Mouse (Mus musculus): ENCODE data around the gene Nrsn2. TPM values are rescaled to one million over a fixed set of nuclear protein-coding genes. Genes with fewer than 3 reads are reported as not detected.

Nrsn2 gene
- polyA plus RNA-seq, 1 experiment = not detected

GRCm38 (mm10) chr2:152339631-152340179, 36.7 kb downstream of the Nrsn2 start:
- TF ChIP-seq POLR2A (IDR thresholded peaks at IDR 0.05; ENCODE audit: insufficient read depth, low read depth, low read length) (no peak), CTCF (IDR thresholded peaks at IDR 0.05; ENCODE audit: insufficient read depth, low read depth, low read length) (no peak)
- 91% methylated on average over 22 of the region's 22 CpGs for WGBS

GRCm38 (mm10) chr2:152338319-152338718, 38.1 kb downstream of the Nrsn2 start:
- 89% methylated on average over 13 of the region's 13 CpGs for WGBS
- Histone ChIP-seq H3K27ac (ENCODE audit: insufficient read depth, low read depth, low read length) (no peak overlapping the region), H3K4me3 (ENCODE audit: insufficient read depth, low read depth, low read length) (no peak overlapping the region), H3K4me1 (ENCODE audit: control insufficient read depth, insufficient read depth, low read length) (peaks cover 9% of the 10 kb centered on the region; the same call in 1 of the 2 replicates)
- TF ChIP-seq CTCF (IDR thresholded peaks at IDR 0.05; ENCODE audit: insufficient read depth, low read depth, low read length) (no peak), POLR2A (IDR thresholded peaks at IDR 0.05; ENCODE audit: insufficient read depth, low read depth, low read length) (no peak)

More at GRCm38 (mm10) chr2:152339631-152340179, 36.7 kb downstream of the Nrsn2 start:
- Histone ChIP-seq H3K27ac (ENCODE audit: insufficient read depth, low read depth, low read length) (no peak overlapping the region), H3K4me3 (ENCODE audit: insufficient read depth, low read depth, low read length) (no peak overlapping the region), H3K4me1 (ENCODE audit: control insufficient read depth, insufficient read depth, low read length) (peaks cover 20% of the 10 kb centered on the region)

- TF ChIP-seq CTCF (IDR thresholded peaks at IDR 0.05; ENCODE audit: insufficient read depth, low read depth, low read length) (no peak), POLR2A (IDR thresholded peaks at IDR 0.05; ENCODE audit: insufficient read depth, low read depth, low read length) (no peak)
- 90% methylated on average over 11 of the region's 11 CpGs for WGBS
- no peak overlapping the region for H3K27ac ChIP-seq (ENCODE audit: insufficient read depth, low read depth, low read length)
- no peak overlapping the region for H3K4me3 ChIP-seq (ENCODE audit: insufficient read depth, low read depth, low read length)
- peaks cover 8% of the 10 kb centered on the region; the same call in 1 of the 2 replicates for H3K4me1 ChIP-seq (ENCODE audit: control insufficient read depth, insufficient read depth, low read length)
Observed at GRCm38 (mm10) chr2:152337591-152338212, 38.7 kb downstream of the Nrsn2 start.

GRCm38 (mm10) chr2:152336856-152337255, 39.6 kb downstream of the Nrsn2 start:
- Histone ChIP-seq H3K4me1 (ENCODE audit: control insufficient read depth, insufficient read depth, low read length) (peaks cover 8% of the 10 kb centered on the region; the same call in 1 of the 2 replicates), H3K27ac (ENCODE audit: insufficient read depth, low read depth, low read length) (no peak overlapping the region), H3K4me3 (ENCODE audit: insufficient read depth, low read depth, low read length) (no peak overlapping the region)
- TF ChIP-seq POLR2A (IDR thresholded peaks at IDR 0.05; ENCODE audit: insufficient read depth, low read depth, low read length) (no peak), CTCF (IDR thresholded peaks at IDR 0.05; ENCODE audit: insufficient read depth, low read depth, low read length) (no peak)
- WGBS = 84% methylated on average over 1 of the region's 1 CpGs

- Histone ChIP-seq H3K4me1 (ENCODE audit: control insufficient read depth, insufficient read depth, low read length) (peaks cover 17% of the 10 kb centered on the region), H3K27ac (ENCODE audit: insufficient read depth, low read depth, low read length) (no peak overlapping the region), H3K4me3 (ENCODE audit: insufficient read depth, low read depth, low read length) (no peak overlapping the region)
- WGBS = 44% methylated on average over 11 of the region's 11 CpGs
- TF ChIP-seq CTCF (IDR thresholded peaks at IDR 0.05; ENCODE audit: insufficient read depth, low read depth, low read length) (no peak), POLR2A (IDR thresholded peaks at IDR 0.05; ENCODE audit: insufficient read depth, low read depth, low read length) (no peak)
Observed at GRCm38 (mm10) chr2:152335289-152335820, 41.1 kb downstream of the Nrsn2 start.

- WGBS = 69% methylated on average over 4 of the region's 4 CpGs
- no peak overlapping the region for H3K4me3 ChIP-seq (ENCODE audit: insufficient read depth, low read depth, low read length)
- H3K27ac ChIP-seq (ENCODE audit: insufficient read depth, low read depth, low read length) = no peak overlapping the region
- TF ChIP-seq POLR2A (IDR thresholded peaks at IDR 0.05; ENCODE audit: insufficient read depth, low read depth, low read length) = no peak
- TF ChIP-seq CTCF (IDR thresholded peaks at IDR 0.05; ENCODE audit: insufficient read depth, low read depth, low read length) = no peak
- H3K4me1 ChIP-seq (ENCODE audit: control insufficient read depth, insufficient read depth, low read length) = peaks cover 17% of the 10 kb centered on the region
Observed at GRCm38 (mm10) chr2:152333345-152334006, 43.0 kb downstream of the Nrsn2 start.

- Histone ChIP-seq H3K27ac (ENCODE audit: insufficient read depth, low read depth, low read length) (peak within 1 kb of the TSS; percentile 48; the same call in 1 of the 2 replicates), H3K4me3 (ENCODE audit: insufficient read depth, low read depth, low read length) (peak within 1 kb of the TSS; percentile 82), H3K4me1 (ENCODE audit: control insufficient read depth, insufficient read depth, low read length) (peaks cover 17% of the 10 kb centered on the region)
- under 1% methylated on average over 54 of the region's 54 CpGs for WGBS
- peak; percentile 35; the same call in 1 of the 2 replicates for TF ChIP-seq POLR2A (IDR thresholded peaks at IDR 0.05; ENCODE audit: insufficient read depth, low read depth, low read length)
- no peak for TF ChIP-seq CTCF (IDR thresholded peaks at IDR 0.05; ENCODE audit: insufficient read depth, low read depth, low read length)
Observed at GRCm38 (mm10) chr2:152332101-152332825, 44.2 kb downstream of the Nrsn2 start, which contains the start of gene Rbck1. Gene Rbck1 (minus strand): TSS chr2:152332653.

GRCm38 (mm10) chr2:152330858-152331423, 45.5 kb downstream of the Nrsn2 start:
- no peak overlapping the region for H3K4me3 ChIP-seq (ENCODE audit: insufficient read depth, low read depth, low read length)
- no peak overlapping the region for H3K27ac ChIP-seq (ENCODE audit: insufficient read depth, low read depth, low read length)
- H3K4me1 ChIP-seq (ENCODE audit: control insufficient read depth, insufficient read depth, low read length) = peaks cover 16% of the 10 kb centered on the region
- 65% methylated on average over 7 of the region's 7 CpGs for WGBS
- TF ChIP-seq CTCF (IDR thresholded peaks at IDR 0.05; ENCODE audit: insufficient read depth, low read depth, low read length) (no peak), POLR2A (IDR thresholded peaks at IDR 0.05; ENCODE audit: insufficient read depth, low read depth, low read length) (no peak)

Data from olfactory bulb, adult 2 months (tissue).